Mouse (Mus musculus): ENCODE measurements around the gene Cdh23.

Gene Cdh23

DNA sequence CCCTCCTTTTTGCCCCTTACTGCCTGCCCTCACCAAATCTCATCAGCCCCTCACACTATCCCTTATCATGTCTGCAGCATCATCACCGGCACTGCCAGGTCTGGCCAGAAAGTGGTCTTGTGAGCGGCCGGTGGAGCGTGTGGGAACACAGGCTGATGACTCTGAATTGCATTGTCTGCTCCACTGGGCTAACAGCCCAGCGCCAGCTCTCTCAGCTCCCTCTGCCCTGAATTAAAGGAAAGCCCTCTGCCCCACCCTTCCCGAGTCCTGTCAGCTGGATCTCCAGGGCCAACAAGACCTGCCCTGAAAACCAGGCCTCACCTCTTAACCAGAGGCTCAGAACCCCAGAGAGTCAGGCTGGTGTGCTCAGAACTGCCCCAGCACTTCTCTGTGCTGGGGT lies 201.2 kb downstream of the Cdh23 start:
- intact Hi-C loops (cut with DNase I): no loop called here

DNA sequence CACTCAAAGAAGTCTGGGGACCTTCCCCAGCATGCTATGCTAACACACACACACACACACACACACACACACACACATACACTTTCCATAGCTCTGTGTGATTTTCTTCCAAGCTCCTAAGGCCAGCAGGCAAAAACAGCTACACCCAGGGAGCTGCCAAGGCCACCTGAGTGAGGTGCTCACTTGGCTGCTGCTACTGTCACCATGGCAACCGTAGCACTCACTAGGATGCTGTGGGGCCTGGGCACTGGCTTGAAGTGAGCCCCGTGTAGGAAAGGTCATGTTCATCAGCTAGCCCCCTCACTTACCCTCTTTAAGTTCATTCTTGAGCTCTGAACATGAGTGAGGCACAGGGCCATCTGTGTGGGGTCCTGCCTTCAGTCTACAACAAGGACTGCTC lies 204.8 kb downstream of the Cdh23 start:
- intact Hi-C loops (cut with DNase I): no loop called here

DNA sequence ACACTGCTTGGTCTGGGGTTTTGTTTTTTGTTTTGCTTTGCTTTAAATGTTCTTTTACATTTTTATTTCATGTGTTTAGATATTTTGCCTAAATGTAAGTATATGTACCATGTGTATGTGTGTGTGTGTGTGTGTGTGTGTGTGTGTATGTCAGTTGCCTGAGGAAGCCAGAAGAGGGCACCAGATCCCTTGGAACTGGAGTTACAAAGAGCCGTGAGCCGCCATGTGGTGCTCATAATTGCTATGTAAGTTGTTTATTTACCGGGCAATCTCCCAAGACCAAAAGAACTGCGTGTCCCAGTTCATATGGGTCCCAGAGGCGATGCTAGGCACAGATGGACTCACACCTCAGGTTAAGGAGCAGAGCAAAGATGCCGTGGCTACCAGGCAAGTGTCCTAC lies 214.9 kb downstream of the Cdh23 start:
- intact Hi-C loops (cut with DNase I): no loop called here

DNA sequence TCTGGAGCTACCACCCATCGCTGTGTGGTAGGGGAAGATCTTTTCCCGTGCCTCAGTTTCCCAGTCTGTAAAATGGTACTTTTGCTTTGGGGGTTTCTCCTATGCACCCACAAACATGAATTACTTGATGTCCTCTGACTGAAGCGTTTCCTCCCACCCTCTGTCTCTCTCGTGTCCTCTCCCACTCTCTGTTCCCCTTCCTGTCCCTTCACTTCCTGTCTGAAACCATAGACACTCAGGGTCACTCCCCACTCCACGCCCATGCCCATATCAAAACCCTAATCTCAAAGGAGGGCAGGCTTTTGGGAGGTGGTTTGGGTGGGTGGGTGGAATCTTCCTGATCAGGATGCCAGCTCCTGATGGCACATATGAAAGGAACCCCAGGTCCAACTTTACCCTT lies 221.7 kb downstream of the Cdh23 start:
- intact Hi-C loops (cut with DNase I): no loop called here

DNA sequence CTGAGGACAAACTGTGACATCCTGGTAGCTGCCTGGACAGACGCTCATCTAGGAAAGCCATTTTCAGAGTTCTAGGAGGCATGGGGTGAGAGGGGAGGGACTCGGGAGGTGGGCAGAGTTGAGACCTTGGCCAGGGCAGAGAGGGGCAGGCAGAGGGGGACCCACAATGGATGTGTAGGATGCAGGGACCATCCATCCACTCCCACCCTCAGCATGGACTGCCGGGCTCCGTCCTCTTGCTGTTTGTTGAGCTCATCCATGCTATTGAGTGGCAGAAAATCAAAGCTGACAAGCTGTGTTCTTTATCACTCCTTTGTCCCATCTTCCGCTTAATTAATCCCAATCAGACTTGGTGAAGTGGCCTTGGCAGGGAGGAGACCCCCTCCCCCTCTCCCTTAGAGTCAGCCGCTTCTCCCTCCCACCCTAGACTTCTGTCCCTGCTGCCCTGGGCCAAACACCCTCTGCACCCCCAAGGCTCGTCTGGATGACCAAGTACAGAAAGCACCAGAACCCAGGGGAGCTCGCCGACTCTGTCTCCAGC lies 222.4 kb downstream of the Cdh23 start:
- intact Hi-C loops (cut with DNase I): no loop called here

DNA sequence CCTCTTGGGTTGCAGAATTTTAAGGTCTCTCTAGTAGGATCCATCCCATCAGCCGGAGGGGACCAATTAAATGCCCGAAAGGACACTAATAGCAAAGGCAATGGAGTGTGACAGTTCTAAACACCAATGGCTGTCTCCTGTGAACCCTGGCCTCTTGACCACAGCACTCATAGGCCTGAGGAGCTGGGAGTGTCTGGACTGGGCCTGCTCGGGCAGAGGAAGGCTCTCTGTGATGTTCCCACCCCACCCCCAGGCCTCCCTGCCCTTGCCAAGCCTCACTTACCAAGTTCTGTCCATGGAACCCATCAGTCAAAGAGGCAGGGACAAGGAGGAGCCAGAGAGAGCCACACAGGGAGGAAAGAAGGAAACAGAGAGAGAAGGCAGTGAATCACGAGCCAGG lies 228.5 kb downstream of the Cdh23 start:
- intact Hi-C loops (cut with DNase I): no loop called here

DNA sequence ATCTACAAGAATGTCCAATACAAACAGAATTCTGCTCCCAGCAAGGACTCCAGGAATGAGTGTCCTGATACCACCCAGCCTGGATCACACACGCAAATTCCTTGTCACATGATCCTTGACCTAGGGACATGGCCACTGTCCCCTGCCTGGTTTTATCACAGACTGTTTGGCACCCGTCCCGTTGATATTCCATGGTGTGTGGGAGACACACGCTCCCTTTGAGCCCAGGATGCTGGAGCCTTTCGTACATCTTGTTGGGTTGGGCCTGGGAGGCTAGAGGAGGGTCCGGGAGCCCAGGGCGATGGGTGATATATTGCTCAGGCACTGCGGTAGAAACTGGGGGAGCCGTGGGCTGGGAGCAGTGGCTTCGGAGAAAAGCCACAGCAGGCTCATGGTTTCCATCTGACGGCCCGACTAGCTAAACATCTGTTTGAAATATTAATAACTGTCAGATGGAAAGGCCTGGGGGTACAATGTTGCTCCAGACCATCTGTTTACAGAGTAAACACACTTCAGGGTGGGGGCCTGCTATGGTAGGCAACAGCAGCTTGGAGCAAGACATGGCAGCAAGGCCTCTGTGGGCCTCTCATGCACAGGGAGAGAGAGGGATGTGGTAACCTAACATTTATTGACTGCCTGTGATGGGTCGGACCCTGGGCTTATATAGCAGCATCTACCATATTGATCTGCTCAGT lies 232.2 kb downstream of the Cdh23 start:
- intact Hi-C loops (cut with DNase I): no loop called here

DNA sequence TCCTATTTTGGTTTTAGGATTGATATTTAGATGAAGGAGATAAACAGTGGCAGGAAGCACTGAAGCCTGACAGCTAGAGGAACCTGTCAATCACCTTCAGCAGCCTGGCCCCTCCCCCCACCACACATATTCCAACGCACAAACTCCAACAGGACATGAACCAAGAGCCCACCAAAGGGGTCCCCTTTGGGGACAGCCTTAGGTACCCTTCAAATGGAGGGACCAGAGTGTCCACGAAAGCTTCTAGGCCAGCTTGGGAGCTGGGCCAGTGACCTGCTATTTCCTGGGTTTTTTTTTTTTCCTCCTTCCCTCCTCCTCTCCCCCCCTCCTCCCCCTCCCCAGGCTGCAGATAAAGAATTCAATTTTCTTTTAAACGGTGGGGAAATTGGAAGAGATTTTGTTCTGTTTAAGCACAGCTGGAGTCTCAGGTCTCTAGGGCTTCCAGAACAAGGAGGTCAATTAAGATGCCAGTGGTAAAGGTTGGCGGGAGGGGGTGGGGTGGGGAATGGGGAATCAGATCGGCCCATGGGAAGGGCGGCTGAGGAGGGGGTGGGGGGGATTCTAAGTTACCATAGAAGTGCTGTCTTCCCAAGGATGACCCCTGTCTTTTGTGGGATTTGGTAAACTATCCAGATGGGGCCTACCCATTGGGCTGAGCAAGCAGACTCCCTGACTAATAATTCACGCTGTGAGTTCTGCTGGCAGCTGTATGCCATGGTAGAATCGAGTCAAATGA lies 239.5 kb downstream of the Cdh23 start:
- intact Hi-C loops (cut with DNase I): no loop called here

DNA sequence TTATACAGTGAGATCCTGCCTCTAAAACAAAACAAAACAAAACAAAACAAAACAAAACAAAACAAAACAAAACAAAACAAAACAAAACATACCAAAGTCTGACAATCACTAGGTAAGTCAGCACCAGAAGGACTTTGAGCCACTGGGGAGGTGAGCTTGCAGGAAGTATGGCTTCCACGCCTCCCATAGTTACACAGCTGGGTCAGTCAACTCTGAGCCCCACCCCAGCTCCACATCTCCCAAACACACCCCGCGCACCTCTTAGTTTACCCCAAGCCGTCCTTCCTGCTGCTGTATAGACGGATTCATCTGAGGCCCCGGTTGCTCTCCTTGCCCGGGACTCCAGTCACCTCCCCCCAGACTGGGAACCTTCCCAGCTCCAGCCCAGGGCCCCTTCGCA lies 241.1 kb downstream of the Cdh23 start:
- intact Hi-C loops (cut with DNase I): no loop called here

DNA sequence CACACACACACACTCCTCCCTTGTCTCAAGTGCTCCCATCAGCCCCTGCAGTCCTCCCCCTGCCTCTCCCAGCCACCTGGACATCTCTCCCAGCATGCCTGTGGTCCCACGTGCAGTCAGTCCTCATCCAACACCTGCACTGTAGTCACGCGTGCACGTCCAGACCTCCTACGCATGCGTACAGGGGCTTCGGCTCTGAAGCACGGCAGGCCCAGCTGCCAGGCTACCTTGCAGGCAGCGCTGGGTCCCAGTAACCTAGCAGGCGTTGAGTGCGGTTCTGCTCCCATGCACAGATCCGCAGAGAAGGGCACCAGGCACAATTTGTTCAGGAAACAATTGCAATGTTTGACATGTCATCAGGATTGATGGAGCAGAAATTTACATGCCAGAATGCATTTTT lies 249.1 kb downstream of the Cdh23 start:
- intact Hi-C loops (cut with DNase I): no loop called here

DNA sequence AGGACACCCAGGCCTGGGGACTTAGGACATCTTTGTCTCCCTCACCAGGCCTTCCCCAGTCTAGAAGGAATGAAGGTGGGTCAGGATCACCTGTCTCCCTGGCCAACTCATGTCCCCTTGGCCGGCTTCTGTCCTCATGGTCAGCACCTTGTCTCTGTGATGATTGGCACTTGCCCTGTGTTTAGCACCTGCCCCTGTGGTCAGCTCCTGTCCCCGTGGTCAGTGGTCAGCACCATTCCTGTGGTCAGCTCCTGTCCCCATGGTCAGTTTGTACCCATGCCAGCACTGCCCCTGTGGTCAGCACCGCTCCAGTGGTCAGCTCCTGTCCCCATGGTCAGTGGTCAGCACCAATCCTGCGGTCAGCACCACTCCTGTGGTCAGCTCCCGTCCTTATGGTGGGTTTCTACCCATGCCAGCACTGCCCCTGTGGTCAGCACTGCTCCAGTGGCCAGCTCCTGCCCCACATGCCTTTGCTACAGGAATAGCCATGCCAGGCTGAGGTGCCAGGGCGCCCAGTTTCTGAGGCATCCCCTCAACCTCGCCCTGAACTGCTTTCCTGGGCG lies 251.2 kb downstream of the Cdh23 start:
- intact Hi-C loops (cut with DNase I): no loop called here

DNA sequence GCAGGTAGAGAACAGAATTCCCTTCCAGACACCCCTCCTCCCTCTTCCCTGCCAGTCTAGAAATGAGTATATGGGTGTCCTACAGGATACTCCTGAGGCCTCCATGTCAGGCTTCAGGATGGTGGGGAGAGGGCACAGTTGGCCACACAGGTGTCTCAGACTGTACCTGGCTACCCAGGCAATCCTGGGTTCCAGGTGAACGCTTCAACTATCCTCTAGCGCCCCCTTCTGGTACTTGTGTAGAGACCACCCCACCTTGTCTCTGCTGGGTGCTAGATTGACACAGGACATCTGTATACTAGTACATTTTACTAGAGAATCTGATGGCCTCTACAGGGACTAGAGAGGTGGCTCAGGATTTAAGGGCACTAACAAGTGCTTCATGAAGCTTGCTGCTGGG lies 253.2 kb downstream of the Cdh23 start:
- intact Hi-C loops (cut with DNase I): no loop called here

DNA sequence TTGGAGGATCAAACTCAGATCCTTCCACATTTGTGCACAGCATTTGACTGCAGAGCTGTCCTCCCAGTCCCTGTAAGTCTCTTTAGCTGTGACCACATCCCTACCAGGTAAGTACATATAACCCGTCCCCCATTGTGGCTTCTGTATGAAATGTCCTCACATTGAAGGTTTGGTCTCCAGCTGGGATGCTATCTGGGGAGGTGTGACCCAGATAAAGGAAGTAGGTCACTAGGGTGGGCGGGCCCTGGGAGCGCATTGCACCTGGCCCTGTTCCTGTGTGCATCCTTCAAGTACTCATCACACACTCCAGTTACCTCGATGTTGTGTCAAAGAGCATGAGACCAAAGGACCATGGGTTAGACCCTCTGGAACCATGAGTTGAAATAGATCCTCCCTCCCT lies 254.0 kb downstream of the Cdh23 start:
- intact Hi-C loops (cut with DNase I): no loop called here

DNA sequence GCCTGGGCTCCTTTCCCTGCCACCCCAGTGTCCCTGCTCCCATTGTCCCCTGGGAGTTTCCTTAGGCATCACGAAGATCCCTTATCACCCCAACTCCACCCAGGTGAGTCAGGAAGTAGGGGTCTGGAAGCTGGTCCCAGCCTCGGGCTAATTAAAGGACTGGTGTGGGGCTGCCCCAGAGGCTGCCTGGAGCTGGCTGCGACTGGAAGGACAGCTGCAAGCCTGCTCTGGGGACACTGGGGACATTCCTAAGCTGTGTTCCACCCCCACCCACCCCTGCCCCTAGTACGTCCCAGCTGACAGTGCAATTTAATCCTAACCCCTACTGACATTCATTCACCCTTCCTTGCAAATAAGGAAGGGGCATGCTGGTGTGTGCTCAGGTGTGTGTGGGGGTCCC lies 263.6 kb downstream of the Cdh23 start:
- intact Hi-C loops (cut with DNase I): no loop called here

DNA sequence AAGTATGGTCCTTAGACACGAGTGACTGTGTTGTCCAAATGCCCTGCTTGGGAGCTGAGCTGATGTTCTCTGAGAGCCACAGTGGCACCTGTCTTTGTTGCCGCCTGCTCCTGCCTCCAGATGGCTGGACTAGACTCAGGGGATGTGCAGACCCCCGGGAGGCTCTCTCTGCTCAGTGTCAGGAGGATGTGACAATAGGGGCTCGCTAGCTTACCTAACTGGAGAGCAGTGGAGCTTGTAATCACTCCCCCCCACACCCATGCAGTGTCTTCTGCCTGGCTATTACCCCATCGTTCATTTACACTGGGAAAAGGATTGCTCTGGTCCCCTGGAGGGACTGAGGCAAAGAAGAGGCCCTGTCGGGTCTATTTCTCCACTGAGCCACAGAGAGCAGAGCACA lies 265.7 kb downstream of the Cdh23 start:
- intact Hi-C loops (cut with DNase I): no loop called here

DNA sequence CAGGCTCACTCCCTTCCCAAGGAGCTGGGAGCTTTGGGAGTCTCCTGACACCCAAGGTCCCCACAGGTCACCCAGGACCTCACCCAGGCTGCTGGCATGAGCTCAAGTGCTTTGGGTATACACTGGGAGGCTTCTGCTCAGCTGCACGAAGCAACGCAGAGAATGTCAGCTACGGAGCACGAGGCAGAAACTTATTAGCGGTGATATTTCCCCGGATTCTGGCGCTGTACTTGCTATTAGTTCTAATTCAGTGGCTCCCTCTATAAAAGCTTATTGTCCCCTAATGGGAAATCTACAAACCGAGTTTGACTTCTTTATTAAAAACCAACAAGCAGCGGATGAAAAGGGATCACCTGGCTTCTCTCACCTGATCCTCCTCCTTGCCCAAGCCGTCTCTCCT lies 266.3 kb downstream of the Cdh23 start:
- intact Hi-C loops (cut with DNase I): no loop called here

DNA sequence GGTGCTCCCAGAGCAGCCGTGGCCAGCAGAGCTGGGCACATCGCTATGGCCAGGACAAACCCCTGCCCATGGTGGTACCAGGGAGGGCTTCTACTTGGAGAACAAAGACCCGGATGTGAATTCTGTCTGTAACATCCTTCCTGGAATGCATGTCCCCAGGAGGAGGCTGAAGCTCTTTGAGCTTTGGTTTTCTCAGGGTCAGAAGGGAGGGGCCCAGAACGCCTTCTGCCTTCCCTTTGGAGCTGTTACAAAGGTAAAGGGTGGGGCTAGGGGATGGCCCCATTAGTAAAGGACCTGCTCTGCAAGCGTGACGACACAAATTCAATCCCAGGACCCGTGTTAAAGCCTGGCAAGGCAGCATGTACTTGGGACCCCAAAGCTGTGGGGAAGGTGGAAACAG lies 273.5 kb downstream of the Cdh23 start:
- intact Hi-C loops (cut with DNase I): no loop called here

DNA sequence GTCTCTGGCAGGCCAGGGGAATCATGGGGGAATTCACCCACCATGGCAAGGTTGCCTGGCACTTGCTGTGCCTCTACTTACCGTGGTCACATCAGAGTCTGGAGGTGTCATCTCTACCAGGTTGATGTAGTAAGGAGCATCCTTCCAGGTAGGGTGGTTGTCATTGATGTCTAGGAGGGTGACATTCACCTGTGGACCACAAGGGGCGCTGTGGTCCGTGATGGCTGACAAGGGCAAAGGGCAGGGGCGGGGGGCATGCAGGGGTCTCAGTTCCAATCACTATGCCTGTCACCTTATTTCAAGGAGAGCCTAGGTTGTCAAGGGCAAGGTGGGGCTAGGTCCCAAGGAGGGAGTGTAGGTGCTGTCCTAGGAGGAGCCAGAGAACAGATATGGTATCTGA lies 276.7 kb downstream of the Cdh23 start:
- intact Hi-C loops (cut with DNase I): loop anchor here (2.0 to 5.0 kb wide), 3 partner anchors 267 to 338 kb away; partner anchors contain the start of gene Cdh23

DNA sequence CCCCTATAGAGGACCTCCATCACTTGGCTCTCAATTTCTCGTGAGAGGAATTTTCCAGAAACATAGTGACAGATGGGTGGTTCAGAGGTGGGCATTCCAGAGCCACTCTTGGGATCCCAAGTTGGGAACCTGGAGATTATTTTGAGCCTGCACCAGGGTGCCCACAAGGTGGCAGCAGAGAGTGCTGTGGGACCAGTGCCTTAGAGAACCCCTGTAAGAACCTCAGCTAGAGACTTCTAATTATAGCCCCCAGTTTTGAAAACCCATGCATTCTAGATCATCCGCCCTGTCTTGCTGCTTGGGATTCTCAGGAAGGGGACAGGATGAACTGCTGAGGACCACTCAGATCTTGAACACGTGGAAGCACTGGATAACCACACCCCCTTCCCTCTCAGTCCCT lies 278.2 kb downstream of the Cdh23 start:
- intact Hi-C loops (cut with DNase I): loop anchor here (2.0 to 5.0 kb wide), 3 partner anchors 269 to 339 kb away; partner anchors contain the start of gene Cdh23

DNA sequence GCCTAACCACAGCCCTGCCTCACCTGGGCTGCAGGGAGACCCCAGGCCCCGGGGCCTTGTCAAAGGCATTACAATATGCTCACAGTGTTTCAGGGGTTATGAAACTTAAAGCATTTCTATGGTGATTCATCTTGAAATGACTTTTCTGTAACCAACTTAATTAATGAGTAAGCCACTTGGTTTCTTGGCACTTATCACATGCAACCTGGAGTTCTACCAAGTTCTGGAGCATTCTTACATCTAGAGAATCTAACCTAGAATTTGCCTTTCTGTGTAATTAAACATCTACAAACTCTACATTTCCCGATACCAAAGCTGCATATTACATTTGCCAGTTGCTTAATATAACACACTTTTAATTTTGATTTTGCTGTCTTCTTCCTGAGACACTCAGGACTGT lies 279.2 kb downstream of the Cdh23 start:
- intact Hi-C loops (cut with DNase I): loop anchor here (5.0 kb wide), 1 partner anchor 340 kb away; no protein-coding TSS in a partner anchor

DNA sequence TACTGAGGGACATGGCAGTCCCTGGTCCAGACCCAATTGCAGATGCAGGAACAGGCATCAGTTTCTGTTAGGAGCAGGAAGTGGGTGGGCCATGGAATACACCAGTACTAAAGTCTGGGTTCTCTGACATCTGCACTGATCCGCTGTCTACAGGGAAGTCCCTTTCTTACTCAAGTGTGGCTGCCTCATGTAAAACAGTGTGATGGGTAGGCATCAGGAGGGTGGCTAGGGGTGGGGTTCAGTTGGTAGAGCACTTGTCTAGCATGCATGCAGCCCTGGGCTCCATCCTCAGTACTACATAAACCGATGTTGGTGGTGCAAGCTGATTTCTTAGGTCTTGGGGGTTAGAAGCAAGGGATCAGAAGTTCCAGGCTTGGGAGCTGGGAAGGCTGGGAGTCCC lies 282.5 kb downstream of the Cdh23 start:
- intact Hi-C loops (cut with DNase I): no loop called here

DNA sequence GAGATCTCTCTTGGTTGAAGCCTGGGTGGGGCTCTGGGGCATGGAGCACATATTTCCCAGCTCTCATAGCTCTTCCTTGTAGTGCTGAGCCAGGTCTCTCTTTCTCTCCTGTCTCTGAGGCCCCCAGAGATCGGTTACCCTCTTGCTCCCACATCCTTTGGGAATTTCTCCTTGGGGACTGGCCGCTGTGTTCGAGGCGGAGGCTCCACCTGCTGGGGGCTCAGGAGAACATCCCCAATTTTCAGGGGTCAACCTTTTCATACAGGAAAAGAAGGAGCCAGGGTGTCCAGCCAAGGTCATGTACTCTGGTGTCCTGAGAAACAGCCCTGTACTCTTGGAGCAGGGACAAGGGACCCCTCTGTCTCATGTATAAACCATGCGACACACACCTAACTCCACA lies 284.5 kb downstream of the Cdh23 start:
- intact Hi-C loops (cut with DNase I): no loop called here
